Mouse (Mus musculus): ENCODE measurements at regions not wholly inside any gene's neighbourhood (a gene's known extent, or its start where the extent isn't known, plus 50 kb on each side); places are given as distances from the start of the nearest gene placed in this dataset.
"Not testable (repeated sequence)": the region's sequence is repeated elsewhere in the genome, so short reads cannot be mapped to it uniquely, and the experiment has no call there.

DNA sequence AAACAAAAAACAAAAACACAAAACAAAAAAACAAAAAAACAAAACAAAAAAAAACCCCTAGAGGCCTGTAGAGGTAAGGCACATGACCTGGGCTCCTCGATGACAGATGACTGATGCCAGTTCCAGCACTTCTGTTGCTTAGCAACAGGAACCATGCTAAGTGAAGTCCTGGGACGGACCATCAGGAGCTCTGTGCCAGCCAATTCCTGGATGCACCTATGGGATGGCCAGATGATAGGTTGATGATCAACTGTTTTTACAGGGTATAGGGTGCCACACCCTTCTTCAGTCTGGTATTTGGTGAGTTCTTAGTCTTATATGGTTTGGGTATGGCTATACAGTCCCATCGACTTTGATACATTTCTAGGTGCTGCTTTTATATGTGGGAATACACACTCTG lies 209.9 kb downstream of the Med10 start:
- DNase-seq: no peak

DNA sequence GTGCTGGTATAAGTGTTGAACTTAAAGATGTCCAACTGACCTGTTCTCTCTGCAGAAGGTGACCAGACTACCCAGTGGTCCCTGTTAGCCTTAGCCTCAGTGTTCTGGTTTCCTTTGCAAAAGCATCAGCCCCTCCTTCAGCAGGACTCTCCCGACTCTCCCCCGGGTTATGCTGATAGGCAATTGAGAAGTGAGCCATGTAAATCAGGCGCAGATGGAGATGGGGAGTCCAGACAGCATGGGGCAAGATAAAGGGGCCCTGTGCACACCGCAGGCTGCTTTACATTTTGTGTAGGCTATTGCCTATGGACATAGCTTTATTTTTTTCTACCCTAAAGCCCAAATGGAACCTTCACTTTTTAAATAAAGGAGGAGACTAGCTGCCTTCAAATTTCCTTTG lies 213.0 kb downstream of the Med10 start:
- DNase-seq: no peak

DNA sequence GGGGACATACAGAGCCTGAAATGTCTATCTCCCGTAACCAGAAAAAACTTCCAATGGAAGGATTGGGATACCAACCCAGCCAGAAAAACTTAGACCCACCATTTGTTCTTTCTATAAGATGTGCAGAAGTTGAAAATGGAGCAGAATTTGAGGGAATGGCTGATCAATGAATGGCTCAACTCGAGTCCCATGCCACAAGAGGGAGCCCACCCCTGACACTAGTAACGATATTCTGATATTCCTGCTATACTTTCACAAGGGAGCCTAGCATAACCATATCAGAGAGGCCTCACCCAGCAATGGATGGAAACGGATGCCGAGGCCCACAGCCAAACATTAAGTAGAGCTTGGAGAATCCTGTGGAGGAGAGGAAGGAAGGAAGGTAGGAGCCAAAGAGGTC lies 215.3 kb downstream of the Med10 start:
- no peak for DNase-seq

DNA sequence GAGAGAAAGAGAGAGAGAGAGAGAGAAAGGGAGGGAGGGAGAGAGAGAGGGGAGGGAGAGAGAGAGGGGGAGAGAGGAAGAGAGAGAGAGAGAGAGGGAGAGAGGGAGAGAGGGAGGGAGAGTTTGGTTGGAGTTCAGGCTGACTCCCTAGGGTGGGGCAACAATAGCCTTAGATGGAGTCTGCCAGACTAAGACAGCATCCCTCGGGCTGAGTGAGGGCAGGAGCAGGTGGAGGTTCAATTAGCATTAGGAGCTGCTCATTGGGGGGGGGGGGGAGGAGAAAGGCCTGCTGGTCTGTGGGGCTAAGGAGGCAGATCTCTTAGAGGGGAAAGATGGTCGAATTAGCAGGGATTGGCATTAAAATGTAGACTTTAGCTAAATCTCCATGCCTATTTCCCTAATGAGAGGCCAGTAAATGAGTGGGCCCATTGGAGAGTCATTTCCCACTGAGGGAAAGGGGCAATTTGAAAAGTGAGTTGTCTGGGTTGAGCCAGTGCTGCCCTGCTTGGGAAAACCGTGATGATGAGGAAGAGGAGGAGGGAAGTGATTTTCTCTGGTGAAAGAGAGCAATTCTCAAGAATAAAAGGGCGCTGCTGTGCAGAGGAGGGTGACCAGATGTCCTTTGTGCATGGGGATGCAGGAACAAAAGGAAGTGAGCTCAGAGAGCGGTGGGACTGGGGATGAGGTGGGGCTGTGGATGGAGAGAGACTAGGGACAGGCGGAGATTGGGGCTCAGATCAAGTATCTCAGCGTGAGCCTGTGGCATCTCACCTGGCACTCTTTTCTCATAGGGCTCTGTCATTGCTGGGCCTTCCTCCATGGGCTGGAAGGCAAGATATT lies 218.0 kb downstream of the Med10 start:
- no peak for DNase-seq

DNA sequence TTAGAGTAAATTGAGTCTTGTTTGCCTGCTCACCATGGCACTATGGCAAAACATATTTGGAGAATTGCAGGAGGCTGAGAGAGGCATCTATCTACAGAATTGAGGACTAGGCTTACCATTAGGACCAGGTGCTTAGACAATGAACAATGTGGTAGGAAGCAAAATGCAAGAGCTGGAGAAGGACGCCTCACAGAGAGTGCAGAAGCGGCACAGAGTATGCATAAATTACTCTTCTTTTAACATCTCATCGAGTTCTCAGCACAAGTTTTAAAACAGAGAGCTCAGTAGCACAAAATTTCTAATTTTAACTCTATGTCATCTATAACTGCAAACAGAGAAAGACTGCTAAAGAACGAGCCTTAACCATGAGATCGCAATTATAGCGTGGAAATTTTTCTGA lies 231.1 kb downstream of the Med10 start:
- no peak for DNase-seq

DNA sequence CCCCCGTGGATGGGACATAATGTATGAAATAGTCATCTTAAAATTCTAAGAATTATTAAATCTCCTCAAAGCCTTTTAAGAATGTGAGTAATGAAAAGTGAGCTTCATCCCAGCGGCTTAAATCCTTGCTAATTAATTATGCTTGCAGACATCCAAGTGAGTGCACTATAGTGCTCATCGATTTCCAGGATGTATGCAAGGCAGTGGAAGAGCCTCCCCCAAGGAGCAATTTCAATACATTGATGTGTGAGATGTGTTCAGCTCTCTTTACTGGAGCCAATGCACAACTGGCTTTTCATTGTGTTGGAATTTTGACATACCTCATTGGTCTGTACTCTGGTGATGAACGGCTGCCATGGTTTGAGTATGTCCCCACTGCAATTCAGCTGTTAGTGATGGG lies 231.6 kb downstream of the Med10 start:
- no peak for DNase-seq

DNA sequence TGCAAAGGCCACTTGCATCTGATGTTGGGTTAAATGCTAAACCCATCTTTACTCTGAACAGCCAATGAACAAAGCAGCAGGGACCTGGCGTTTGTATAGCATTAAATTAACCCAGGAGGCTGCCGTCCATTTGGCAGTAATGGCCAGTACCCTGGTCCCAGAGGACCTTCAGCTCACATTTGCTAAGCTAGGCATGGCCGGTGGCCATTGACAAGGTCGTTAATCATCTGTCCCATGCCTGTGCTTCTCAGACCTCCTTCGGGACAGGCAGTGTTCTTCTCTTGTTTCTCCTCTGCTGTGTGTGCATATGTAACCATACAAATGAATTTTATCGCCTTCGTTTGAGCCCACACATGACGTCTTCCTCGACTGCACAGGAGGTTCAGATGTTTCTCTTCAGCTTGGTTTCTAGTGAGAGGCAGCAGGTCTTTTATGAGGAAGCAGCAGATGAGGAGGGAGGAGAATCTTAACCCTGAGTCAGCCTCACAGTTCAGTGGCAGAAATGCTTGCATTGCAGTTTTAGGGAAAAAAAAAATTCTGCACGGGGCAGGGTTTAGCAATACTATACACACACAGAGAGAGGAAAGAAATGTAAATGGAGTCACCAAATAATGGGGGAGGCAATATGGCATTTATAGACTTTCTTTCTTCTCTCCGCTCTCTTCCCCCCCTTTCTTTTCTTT lies 235.9 kb downstream of the Med10 start:
- no peak for DNase-seq

DNA sequence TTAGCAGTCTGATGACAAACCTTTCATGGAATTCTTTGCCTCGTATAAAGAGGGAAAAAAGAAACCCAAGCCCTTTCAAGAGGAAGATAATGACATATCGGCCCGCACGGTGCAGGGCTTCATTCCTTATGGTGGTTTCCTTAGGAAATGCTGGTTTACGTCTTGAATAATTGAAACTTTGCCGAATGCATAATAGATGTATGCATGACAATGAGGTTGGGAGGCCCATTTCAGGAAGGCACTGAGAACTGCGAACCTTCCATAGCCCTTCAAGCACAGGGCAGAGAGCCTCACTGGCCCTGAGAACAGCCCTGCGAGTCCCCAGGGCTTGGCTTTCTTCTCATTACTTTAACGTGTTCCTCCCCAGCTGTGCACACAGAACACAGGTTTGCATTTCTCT lies 255.7 kb downstream of the Med10 start:
- DNase-seq: no peak

DNA sequence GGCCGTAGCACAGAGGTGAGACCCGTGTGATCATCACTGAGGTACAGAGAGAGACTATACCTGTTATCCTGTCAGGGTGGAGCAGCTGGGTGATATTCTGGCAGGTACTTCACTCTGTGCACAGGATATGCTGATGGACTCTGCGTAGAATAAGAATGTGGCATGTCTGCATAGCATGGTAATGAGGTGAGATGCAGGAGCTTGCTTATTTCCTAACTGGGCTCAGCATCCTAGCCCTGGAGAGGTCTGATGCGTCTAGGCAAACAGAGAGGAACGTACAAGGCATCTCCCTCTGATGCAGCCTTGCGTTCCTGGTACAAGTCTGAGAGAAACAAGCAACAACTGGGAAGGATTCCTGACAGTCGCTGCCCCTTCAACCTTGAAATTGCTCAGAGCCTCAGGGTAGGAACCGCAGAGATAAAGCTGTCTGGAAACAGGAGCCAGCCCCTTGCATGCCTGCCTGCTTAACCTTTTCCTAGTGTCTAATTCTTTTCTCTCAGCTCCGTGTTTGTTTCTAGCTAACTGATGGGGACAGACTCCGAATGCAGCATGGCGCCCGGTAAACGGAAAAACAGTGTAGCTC lies 259.3 kb downstream of the Med10 start:
- no peak for DNase-seq

DNA sequence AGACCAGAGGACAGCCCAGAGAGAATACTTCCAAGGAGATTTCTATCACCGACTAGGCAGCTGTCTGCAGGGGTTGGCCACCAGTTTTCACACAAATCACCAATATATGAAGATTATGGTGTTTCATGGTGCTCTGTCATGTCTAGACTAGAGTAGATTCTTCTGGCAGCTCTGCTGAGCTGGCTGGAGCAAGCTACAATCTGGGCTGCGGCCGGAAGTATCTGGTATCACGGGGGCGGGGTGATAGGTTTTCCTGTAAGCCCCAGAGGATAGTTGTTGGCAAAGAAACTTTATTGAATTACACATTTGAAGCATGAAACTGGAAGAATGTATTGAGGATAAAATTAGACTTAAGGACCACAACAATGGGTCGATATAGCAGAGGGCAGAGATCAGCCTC lies 271.5 kb downstream of the Med10 start:
- no peak for DNase-seq

DNA sequence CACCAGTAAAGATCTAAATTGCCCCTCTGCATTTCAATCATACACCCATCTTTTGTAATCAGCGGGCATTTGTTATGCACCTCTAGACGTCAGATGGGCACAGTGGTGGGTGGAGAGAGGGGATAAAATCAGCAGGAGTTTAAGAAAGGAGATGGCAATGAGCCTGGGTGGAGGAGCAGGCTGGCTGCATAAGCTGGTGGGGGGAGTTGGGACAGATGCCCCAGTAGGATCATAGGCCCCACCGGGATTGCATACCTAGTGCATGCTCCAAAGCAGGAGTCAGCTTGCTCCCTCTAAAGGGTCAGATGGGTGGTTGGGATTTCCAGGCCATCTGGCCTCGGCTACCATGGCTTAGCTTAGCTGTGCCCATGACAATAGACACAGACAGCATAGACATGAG lies 273.2 kb downstream of the Med10 start:
- no peak for DNase-seq

DNA sequence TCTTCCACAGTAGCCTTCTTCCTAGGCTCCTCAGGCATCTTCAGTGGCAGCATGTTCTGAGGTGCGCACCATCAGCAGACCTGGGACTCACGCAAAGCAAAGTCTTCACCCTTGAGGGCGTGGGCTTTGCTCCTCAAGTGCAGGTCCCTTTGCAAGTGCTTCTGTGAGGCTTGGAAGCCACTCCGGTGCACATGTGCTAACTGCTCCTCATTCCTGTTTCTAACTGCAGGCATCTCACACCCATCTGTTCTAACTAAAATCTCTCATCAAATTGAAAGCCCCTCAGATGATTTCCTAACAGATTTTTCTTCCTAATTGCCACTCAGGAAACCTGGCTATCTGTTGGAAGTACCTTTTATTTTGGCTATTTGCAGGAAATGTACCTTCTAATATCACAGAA lies 278.9 kb downstream of the Med10 start:
- no peak for DNase-seq

DNA sequence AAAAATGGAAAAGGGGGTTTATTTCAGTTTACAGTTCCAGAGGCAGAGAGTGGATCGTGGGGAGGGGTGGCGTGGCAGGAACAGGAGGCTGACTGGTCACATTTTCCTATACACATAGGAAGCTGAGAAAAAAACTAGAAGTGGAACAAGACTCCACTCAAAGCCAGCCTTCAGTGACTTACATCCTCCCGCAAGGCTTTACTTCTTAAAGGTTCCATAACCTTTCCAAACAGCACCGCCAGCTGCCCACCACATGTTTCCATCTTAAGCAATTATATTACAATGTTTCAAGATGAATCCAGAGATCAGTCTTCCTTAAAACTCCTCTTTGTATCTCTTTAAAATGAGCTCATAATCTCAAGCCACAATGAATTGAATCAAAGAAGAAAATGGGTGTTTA lies 290.7 kb downstream of the Med10 start:
- DNase-seq: no peak

DNA sequence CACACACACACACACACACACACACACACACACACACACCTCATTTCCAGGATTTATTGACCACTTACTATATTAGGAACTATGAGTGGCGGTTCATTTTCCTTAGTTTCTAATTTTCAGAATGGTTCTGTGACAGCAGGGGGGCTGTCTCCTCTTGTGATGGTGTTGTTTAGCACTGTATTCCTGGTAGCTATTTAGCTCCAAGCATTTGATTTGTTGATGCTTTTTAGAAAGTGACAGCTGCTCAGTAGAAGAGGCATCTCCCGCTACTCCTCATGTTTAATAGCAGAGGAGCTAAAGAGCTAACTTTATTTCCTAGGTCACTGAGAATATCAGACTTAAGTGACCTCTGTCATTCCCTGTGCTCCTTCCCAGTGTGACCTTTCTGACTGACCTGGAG lies 291.8 kb downstream of the Med10 start:
- DNase-seq: no peak

DNA sequence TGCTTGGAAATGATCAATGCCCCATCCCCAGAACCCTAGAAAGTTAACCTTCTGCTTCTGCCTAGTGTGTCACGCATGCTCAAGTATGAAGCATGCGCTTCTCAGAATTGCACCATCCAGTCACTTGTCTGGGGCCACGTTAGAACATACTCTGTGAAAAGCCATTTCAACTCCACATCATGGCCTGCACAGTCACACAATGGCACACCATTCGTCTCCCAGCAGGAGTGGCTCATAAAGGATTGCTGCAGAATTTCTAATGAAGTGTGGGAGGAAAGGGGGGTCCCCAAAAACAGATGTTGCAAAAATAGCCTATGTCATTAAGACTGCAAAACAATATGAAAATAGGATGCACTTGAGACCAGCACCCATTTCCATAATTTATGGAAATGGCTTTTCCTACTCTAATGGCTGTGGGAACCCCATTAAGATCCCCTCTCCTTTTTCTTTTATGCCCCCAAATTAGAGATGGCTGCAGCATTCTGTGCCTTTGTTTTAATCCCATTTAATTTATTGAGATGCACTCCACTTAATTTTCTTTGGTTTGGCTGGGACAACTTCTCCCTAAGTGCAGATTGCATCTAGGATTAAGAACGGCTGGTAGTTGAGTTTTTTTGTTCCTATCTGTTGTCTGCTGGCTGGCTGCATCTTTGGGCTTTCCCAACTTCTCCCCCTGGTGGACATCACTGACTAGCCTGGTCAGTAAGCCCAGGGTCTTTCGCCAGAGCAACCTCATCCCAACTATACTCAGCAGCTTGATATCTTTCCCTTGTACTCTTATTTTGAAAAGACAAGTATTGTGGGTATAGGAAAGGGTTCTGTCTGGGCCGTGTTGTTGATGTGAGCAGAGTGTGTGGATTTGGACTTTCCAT lies 294.5 kb downstream of the Med10 start:
- DNase-seq: no peak

DNA sequence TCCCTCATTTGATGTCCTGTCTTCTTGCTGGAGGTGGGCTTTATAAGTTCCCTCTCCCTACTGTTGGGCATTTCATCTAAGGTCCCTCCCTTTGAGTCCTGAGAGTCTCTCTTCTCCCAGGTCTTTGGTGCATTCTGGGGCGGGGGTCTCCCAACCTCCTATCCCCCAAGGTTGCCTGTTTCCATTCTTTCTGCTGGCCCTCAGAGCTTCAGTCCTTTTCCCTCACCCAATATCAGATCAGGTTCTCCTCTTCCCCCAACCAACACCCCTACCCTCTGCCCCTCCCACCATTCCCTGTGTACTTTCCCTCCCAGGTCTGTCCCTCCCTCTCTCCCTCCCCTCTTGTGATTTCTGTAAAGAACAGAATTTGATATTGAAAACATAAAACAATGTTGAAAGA lies 297.9 kb downstream of the Med10 start:
- not testable (repeated sequence) for DNase-seq

DNA sequence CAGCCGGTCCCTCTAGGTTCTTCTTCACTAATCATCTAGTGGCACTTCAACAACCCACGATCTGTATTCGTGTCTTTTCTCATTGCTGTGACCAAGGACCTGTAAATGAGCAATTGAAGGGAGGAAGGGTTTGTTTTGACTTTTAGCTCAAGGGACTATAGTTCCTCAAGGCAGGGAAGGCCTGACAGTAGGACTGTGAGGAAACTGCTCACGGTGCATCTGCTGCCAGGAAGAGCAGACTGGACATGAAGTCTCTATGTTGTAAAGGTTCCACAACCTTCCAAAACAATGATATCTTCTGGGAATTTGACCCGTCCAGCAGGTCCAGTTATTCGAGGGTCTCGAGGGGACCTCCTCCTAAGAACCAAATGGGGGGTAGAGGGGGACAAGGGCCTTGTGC lies 300.8 kb downstream of the Med10 start:
- DNase-seq: no peak

DNA sequence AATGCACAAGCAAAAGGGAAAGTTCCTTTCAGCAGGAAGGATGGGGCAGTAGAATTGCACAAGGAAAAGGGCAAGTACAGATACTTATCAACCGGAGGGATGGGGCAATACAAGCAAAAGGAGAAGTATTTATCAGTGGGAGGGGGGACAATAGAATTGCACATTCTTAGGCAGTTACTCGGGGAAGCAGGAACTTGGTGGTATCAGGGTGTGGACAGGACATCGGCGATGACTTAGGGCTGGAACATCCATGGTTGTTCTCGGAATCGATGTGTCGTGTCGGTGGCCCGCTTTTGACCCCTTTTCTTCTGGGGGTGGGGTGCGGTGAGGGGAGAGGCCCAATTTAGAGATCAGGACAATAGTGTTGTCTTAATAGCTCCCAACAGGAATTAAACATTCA lies 301.3 kb downstream of the Med10 start:
- DNase-seq: not testable (repeated sequence)

DNA sequence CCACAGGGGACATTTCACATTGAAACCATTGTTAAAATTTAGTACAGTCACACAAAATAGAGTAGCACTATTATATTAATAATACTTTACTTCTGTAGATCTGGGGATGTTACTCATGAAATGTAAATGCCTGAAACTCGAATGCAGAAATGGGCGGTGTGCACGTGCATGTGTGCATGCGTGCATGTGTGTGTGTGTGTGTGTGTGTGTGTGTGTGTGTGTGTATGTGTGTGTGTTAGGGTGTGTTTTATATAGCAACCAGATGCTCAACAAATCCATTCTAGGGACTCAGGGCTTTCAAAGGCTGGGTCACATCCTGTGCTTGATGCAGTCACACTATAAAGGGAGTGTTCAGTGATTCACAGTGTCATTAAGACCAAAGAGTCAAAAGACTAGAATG lies 301.7 kb downstream of the Med10 start:
- DNase-seq: no peak

DNA sequence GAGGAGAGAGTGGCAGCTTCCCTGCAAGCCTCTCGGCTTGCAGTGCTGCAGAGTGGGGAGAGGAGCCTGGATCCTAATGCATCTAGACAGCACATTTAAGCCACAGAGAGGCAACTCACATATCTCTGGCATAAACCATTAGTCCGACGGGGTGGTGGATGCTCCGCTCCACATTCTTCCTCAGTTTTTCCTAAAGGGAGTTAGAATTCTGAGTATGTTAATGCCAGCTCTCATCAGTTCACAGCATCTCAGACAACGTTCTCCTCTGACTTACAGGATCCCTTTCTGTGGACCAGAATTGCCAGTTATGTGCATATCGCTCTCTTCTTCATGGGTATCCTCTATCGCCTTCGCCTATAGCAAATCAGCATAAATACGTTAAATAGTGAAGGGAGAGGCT lies 313.4 kb downstream of the Med10 start:
- no peak for DNase-seq

DNA sequence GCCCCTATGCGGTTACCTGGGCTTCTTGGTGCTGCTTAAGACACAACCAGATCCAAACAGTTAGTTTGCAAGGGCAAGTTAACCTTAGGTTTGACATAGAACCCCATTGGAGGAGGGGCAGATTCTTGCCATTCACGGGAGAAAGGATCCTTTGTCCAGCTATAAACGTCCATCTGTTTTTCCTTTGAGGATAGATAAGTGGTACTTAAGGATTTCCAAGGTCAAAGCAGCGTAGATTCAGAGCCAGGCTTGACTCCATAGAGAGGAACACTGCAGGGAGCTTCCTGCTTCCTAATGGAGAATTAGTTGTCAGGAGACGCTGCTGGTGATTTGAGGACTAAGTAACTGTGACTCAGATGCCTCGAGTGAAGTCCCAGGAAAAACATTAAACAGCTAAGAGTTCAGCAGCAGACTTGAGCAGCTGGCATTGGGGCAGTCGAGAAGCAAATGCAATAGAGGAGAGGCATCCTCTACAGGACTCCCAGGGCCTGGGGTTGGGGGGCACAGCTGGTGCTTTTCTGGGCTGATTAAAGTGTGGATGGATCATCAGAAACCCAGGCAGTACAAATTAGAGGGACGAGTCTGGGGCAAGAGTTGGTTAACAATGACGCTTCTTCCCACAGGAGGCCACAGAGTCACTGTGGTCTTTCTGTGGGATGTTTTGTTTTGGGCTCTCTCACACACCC lies 322.8 kb downstream of the Med10 start:
- no peak for DNase-seq

DNA sequence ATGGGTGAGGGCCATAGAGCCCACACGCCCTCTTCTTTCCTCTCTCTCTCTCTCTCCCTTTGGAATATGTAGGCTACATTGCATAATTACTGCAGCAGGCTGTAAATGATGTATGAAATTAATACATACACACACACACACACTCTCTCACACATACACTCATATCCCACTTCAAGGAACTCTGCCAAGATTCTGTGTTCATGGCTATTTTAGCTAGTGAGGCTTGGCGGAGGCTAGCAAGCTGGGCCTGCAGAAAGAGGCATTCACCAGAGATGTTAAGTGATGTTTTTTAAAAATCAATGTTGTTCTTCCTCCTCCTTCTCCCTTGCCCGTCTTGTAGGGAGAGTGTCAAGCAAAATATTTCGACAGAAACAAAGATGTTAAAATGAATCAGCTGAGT lies 325.1 kb downstream of the Med10 start:
- DNase-seq: no peak

DNA sequence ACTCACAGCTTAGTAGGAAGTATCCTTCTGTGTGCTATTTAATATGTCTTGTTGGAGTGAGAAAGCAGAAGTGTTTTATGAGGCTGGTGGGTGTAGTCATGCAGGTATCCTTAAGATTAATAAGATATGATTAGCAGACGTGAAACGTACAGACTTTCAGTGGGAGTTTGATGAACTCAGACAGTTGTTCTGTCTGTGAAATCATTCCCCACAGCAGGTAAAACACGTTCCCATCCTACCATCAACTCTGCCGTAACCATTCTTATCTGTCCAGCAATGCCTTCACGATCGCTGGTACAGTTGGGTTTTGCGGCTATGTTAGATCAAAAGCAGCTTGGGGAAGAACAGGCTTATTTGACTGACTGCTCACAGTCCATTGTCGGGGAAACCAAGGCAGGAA lies 332.3 kb downstream of the Med10 start:
- no peak for DNase-seq
